Mouse (Mus musculus): Measurements from ENCODE around the gene Pdcd1. TPM values are rescaled to one million over a fixed set of nuclear protein-coding genes. Genes with fewer than 3 reads are reported as not detected.
"Not testable (repeated sequence)": the region's sequence is repeated elsewhere in the genome, so short reads cannot be mapped to it uniquely, and the experiment has no call there.

The Pdcd1 gene
- polyA plus RNA-seq, 1 experiment from 2014 or later, result 3.7 TPM

GRCm38 (mm10) chr1:94005954-94006506, 46.3 kb downstream of the Pdcd1 start:
- 54% methylated on average over 2 of the region's 2 CpGs for WGBS
- H3K27me3 ChIP-seq (ENCODE audit: control insufficient read depth, insufficient read depth, low read length); H3K4me3 ChIP-seq (ENCODE audit: low read length); H3K9me3 ChIP-seq (replicated peaks; ENCODE audit: control insufficient read depth, low read length); H3K4me2 ChIP-seq (ENCODE audit: low read depth, low read length); H3K36me3 ChIP-seq (ENCODE audit: control insufficient read depth, insufficient read depth); ATAC-seq (replicated peaks; ENCODE audit: extremely low read depth, insufficient read depth, low FRiP score); H3K27ac ChIP-seq (ENCODE audit: low read length); H3K4me1 ChIP-seq (ENCODE audit: control insufficient read depth, insufficient read depth, low read length); H3K9ac ChIP-seq (ENCODE audit: low read length): not testable (repeated sequence)

GRCm38 (mm10) chr1:94001023-94001422, 51.3 kb downstream of the Pdcd1 start:
- WGBS, result 79% methylated on average over 2 of the region's 2 CpGs
- Histone ChIP-seq H3K36me3 (ENCODE audit: control insufficient read depth, insufficient read depth) (no peaks in the 10 kb centered on the region), H3K27ac (ENCODE audit: low read length) (no peak overlapping the region), H3K9ac (ENCODE audit: low read length) (no peak overlapping the region), H3K9me3 (replicated peaks; ENCODE audit: control insufficient read depth, low read length) (no peaks in the 10 kb centered on the region), H3K4me3 (ENCODE audit: low read length) (no peak overlapping the region), H3K4me2 (ENCODE audit: low read depth, low read length) (no peak overlapping the region), H3K27me3 (ENCODE audit: control insufficient read depth, insufficient read depth, low read length) (no peaks in the 10 kb centered on the region), H3K4me1 (ENCODE audit: control insufficient read depth, insufficient read depth, low read length) (no peaks in the 10 kb centered on the region)
- ATAC-seq (replicated peaks; ENCODE audit: extremely low read depth, insufficient read depth, low FRiP score), result no peak

GRCm38 (mm10) chr1:93991491-93991890, 60.9 kb downstream of the Pdcd1 start:
- WGBS, result 76% methylated on average over 3 of the region's 3 CpGs
- not testable (repeated sequence) for H3K4me2 ChIP-seq (ENCODE audit: low read depth, low read length); H3K4me3 ChIP-seq (ENCODE audit: low read length); ATAC-seq (replicated peaks; ENCODE audit: extremely low read depth, insufficient read depth, low FRiP score); H3K27me3 ChIP-seq (ENCODE audit: control insufficient read depth, insufficient read depth, low read length); H3K4me1 ChIP-seq (ENCODE audit: control insufficient read depth, insufficient read depth, low read length); H3K36me3 ChIP-seq (ENCODE audit: control insufficient read depth, insufficient read depth); H3K27ac ChIP-seq (ENCODE audit: low read length); H3K9me3 ChIP-seq (replicated peaks; ENCODE audit: control insufficient read depth, low read length); H3K9ac ChIP-seq (ENCODE audit: low read length)

GRCm38 (mm10) chr1:93991068-93991467, 61.3 kb downstream of the Pdcd1 start:
- H3K4me2 ChIP-seq (ENCODE audit: low read depth, low read length); H3K9ac ChIP-seq (ENCODE audit: low read length); H3K9me3 ChIP-seq (replicated peaks; ENCODE audit: control insufficient read depth, low read length); H3K27ac ChIP-seq (ENCODE audit: low read length); H3K4me1 ChIP-seq (ENCODE audit: control insufficient read depth, insufficient read depth, low read length); H3K4me3 ChIP-seq (ENCODE audit: low read length); H3K36me3 ChIP-seq (ENCODE audit: control insufficient read depth, insufficient read depth); H3K27me3 ChIP-seq (ENCODE audit: control insufficient read depth, insufficient read depth, low read length); ATAC-seq (replicated peaks; ENCODE audit: extremely low read depth, insufficient read depth, low FRiP score): not testable (repeated sequence)
- WGBS, result 65% methylated on average over 2 of the region's 2 CpGs

- 85% methylated on average over 7 of the region's 8 CpGs for WGBS
These were observed 62.1 kb downstream of the Pdcd1 start, which contains the start of gene Gal3st2c for GRCm38 (mm10) chr1:93990209-93990608. Gal3st2c (plus strand) TSS chr1:93990509.

GRCm38 (mm10) chr1:93988786-93989185, 63.6 kb downstream of the Pdcd1 start:
- WGBS, result 47% methylated on average over 3 of the region's 3 CpGs
- no peaks in the 10 kb centered on the region for H3K36me3 ChIP-seq (ENCODE audit: control insufficient read depth, insufficient read depth)
- no peak overlapping the region for H3K4me3 ChIP-seq (ENCODE audit: low read length)

More at GRCm38 (mm10) chr1:93990209-93990608, 62.1 kb downstream of the Pdcd1 start, which contains the start of gene Gal3st2c:
- H3K36me3 ChIP-seq (ENCODE audit: control insufficient read depth, insufficient read depth); H3K9ac ChIP-seq (ENCODE audit: low read length); H3K4me1 ChIP-seq (ENCODE audit: control insufficient read depth, insufficient read depth, low read length); ATAC-seq (replicated peaks; ENCODE audit: extremely low read depth, insufficient read depth, low FRiP score); H3K4me2 ChIP-seq (ENCODE audit: low read depth, low read length); H3K27me3 ChIP-seq (ENCODE audit: control insufficient read depth, insufficient read depth, low read length); H3K9me3 ChIP-seq (replicated peaks; ENCODE audit: control insufficient read depth, low read length); H3K27ac ChIP-seq (ENCODE audit: low read length); H3K4me3 ChIP-seq (ENCODE audit: low read length): not testable (repeated sequence)

More at GRCm38 (mm10) chr1:93988786-93989185, 63.6 kb downstream of the Pdcd1 start:
- H3K27me3 ChIP-seq (ENCODE audit: control insufficient read depth, insufficient read depth, low read length), result no peaks in the 10 kb centered on the region
- H3K27ac ChIP-seq (ENCODE audit: low read length), result no peak overlapping the region
- ATAC-seq (replicated peaks; ENCODE audit: extremely low read depth, insufficient read depth, low FRiP score), result no peak
- no peak overlapping the region for H3K9ac ChIP-seq (ENCODE audit: low read length)
- H3K4me1 ChIP-seq (ENCODE audit: control insufficient read depth, insufficient read depth, low read length), result no peaks in the 10 kb centered on the region
- H3K4me2 ChIP-seq (ENCODE audit: low read depth, low read length), result no peak overlapping the region
- H3K9me3 ChIP-seq (replicated peaks; ENCODE audit: control insufficient read depth, low read length), result no peaks in the 10 kb centered on the region

Other genes starting within 250 kb of the Pdcd1 start
- 13.0 and 13.4 TPM in 2 replicates for gene Ing5, start 248.6 kb downstream of the Pdcd1 start, polyA plus RNA-seq (2015; fragmentation: Nextera tagmentation; extraction: Ambion mirVana)
- 17.9 and 18.5 TPM in 2 replicates for gene D2hgdh, start 227.6 kb downstream of the Pdcd1 start, polyA plus RNA-seq (2015; fragmentation: Nextera tagmentation; extraction: Ambion mirVana)
- gene Gal3st2, start 191.2 kb downstream of the Pdcd1 start, polyA plus RNA-seq (2015; fragmentation: Nextera tagmentation; extraction: Ambion mirVana), result 0.14 TPM in 1 of 2 replicates, not detected in the other
- 0.14 and 0.18 TPM in 2 replicates for gene Gal3st2b, start 134.2 kb downstream of the Pdcd1 start, polyA plus RNA-seq (2015; fragmentation: Nextera tagmentation; extraction: Ambion mirVana)
- 0.03 TPM in 1 of 2 replicates, not detected in the other for gene Gal3st2c, start 62.0 kb downstream of the Pdcd1 start, polyA plus RNA-seq (2015; fragmentation: Nextera tagmentation; extraction: Ambion mirVana)
- not detected in 2 replicates for gene Neu4, start 32.1 kb downstream of the Pdcd1 start, polyA plus RNA-seq (2015; fragmentation: Nextera tagmentation; extraction: Ambion mirVana)

Data from heart, embryonic 16.5 days (tissue).